Mouse (Mus musculus): ENCODE results near the gene Gsdma3. TPM values are rescaled to one million over a fixed set of nuclear protein-coding genes. Genes with fewer than 3 reads are reported as not detected.
"Not testable (repeated sequence)": the region's sequence is repeated elsewhere in the genome, so short reads cannot be mapped to it uniquely, and the experiment has no call there.

The Gsdma3 gene
- total and polyA plus RNA-seq, 3 experiments: not detected

DNA sequence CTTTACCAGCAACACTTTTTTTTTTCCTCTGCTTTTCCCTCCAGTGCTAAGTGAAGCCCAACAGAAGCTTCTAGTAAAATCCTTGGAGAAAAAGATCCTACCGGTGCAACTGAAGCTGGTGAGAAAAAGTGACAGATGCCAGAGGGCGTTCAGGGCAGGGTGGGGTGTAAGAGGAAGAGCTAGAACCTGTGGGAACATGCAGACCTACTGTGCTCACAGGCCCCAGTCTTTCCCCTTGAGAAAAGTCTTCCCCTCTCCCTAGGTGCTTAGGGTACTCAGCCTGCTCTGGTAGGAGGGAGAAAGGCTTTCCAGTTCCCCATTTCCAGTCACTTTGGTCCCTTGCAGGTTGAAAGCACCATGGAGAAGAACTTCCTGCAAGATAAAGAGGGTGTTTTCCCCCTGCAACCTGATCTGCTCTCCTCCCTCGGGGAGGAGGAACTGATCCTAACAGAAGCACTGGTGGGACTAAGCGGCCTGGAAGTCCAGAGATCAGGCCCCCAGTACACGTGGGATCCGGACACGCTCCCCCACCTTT lies 49.7 kb downstream of the Gsdma3 start (continued):
- TF ChIP-seq RCOR1 (IDR thresholded peaks at IDR 0.05; ENCODE audit: low read depth, low read length): peak; percentile 31; the same call in 1 of the 2 replicates
- TF ChIP-seq TAL1 (IDR thresholded peaks at IDR 0.05; ENCODE audit: low read length): 0 out of 2 replicates have a peak, but pooled peaks have one; percentile 3
- TF ChIP-seq GATA1 (IDR thresholded peaks at IDR 0.05; ENCODE audit: low read depth, low read length): peak; percentile 50; the same call in 1 of the 2 replicates
- no peak for TF ChIP-seq USF1 (IDR thresholded peaks at IDR 0.05; ENCODE audit: low read depth, low read length)
- TF ChIP-seq UBTF (IDR thresholded peaks at IDR 0.05; ENCODE audit: borderline replicate concordance, insufficient read depth, low read depth, low read length): no peak
- TF ChIP-seq GABPA (IDR thresholded peaks at IDR 0.05; ENCODE audit: low read depth, low read length): no peak
- TF ChIP-seq CTCF (IDR thresholded peaks at IDR 0.05 in 2 of 3, conservative IDR thresholded peaks at IDR 0.05 in 1 of 3; ENCODE audit: control insufficient read depth in 1 of 3, insufficient read depth in 1 of 3, low read depth in 2 of 3, low read length in 3 of 3, poor library complexity in 1 of 3, severe bottlenecking in 1 of 3): no peak
- TF ChIP-seq MYC (IDR thresholded peaks at IDR 0.05; ENCODE audit: low read depth, low read length): peak; percentile 27; the same call in 1 of the 2 replicates
- peak; percentile 50 for TF ChIP-seq SIN3A (IDR thresholded peaks at IDR 0.05; ENCODE audit: low read length)
- TF ChIP-seq JUND (IDR thresholded peaks at IDR 0.05; ENCODE audit: low read depth, low read length): no peak

DNA sequence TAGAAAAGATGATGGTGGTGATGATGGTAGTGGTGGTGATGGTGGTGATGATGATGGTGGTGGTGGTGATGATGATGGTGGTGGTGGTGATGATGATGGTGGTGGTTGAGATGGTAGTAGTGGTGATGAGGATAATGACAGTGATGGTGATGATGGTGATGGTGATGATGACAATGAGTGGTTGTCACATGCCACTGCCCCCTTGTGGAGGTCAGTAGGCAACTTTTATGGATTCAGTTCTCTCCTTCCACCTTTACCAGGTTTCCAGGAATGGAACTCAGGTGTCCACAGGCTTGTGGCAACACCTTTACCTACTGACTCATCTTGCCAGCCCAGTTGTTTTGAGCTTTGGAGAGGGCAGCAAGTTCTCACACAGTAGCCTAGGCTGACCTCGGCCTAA lies 53.9 kb downstream of the Gsdma3 start:
- DNase-seq (ENCODE audit: low read depth, low spot score): no peak
- no peaks in the 10 kb centered on the region for H3K27me3 ChIP-seq (ENCODE audit: control insufficient read depth in 1 of 2, insufficient read depth in 2 of 2, low read length in 2 of 2)
- H3K4me3 ChIP-seq (ENCODE audit: control insufficient read depth in 1 of 2, insufficient read depth in 1 of 2, low read depth in 2 of 2, low read length in 2 of 2): no peak overlapping the region
- H3K9me3 ChIP-seq (replicated peaks; ENCODE audit: insufficient read depth, low read length): no peaks in the 10 kb centered on the region
- no peak overlapping the region for H3K9ac ChIP-seq (ENCODE audit: control insufficient read depth, low read depth, low read length, poor library complexity, severe bottlenecking)
- no peak for TF ChIP-seq E2F4 (IDR thresholded peaks at IDR 0.05; ENCODE audit: borderline replicate concordance, low read depth, low read length)
- peak; percentile 32 to 52 (median 40); a peak in 5 of 6 replicates for TF ChIP-seq CTCF (IDR thresholded peaks at IDR 0.05 in 2 of 3, conservative IDR thresholded peaks at IDR 0.05 in 1 of 3; ENCODE audit: control insufficient read depth in 1 of 3, insufficient read depth in 1 of 3, low read depth in 2 of 3, low read length in 3 of 3, poor library complexity in 1 of 3, severe bottlenecking in 1 of 3)
- no peak for TF ChIP-seq USF1 (IDR thresholded peaks at IDR 0.05; ENCODE audit: low read depth, low read length)
- TF ChIP-seq SMC3 (IDR thresholded peaks at IDR 0.05; ENCODE audit: low read depth, low read length): peak; percentile 36
- TF ChIP-seq MAZ (IDR thresholded peaks at IDR 0.05; ENCODE audit: low read depth, low read length): no peak
- no peak for TF ChIP-seq GATA1 (IDR thresholded peaks at IDR 0.05; ENCODE audit: low read depth, low read length)
- TF ChIP-seq TCF12 (IDR thresholded peaks at IDR 0.05; ENCODE audit: low read depth, low read length): no peak
- TF ChIP-seq POLR2A (IDR thresholded peaks at IDR 0.05; ENCODE audit: control insufficient read depth in 1 of 2, insufficient read depth in 1 of 2, low read depth in 1 of 2, low read length in 2 of 2, poor library complexity in 1 of 2): no peak
- no peak for TF ChIP-seq ZKSCAN1 (IDR thresholded peaks at IDR 0.05; ENCODE audit: low read depth, low read length)
- H3K79me2 ChIP-seq (ENCODE audit: control insufficient read depth, insufficient read depth, low read length, poor library complexity): peaks cover 24% of the 10 kb centered on the region
- peaks cover 9 to 25% of the 10 kb centered on the region in 2 experiments for H3K4me1 ChIP-seq (ENCODE audit: control insufficient read depth in 1 of 2, insufficient read depth in 2 of 2, low read length in 2 of 2)
- peaks cover 3 to 31% of the 10 kb centered on the region in 2 experiments; a peak in 3 of 4 replicates for H3K36me3 ChIP-seq (ENCODE audit: control insufficient read depth in 1 of 2, insufficient read depth in 2 of 2, low read length in 2 of 2)
- no peak overlapping the region for H3K27ac ChIP-seq (ENCODE audit: control insufficient read depth, low read depth, low read length)

DNA sequence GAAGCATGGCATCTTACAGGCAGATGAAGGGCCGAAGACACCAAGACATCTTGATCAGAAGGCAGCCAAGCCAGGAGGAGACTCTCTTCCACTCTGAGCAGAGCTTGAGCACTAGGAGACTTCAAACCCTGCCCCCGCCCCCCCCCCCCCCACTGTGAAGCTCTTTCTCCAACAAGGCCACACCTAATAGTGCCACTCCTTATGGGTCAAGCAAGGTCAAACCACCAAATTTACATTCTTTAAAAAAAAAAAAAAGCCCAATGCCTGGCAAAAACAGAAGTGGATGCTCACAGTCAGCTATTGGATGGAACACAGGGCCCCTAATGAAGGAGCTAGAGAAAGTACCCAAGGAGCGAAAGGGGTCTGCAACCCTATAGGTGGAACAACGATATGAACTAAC lies 54.4 kb downstream of the Gsdma3 start:
- peaks cover 30% of the 10 kb centered on the region for H3K79me2 ChIP-seq (ENCODE audit: control insufficient read depth, insufficient read depth, low read length, poor library complexity)
- not testable (repeated sequence) for H3K9me3 ChIP-seq (replicated peaks; ENCODE audit: insufficient read depth, low read length); DNase-seq (ENCODE audit: low read depth, low spot score); H3K27me3 ChIP-seq (ENCODE audit: control insufficient read depth in 1 of 2, insufficient read depth in 2 of 2, low read length in 2 of 2); H3K27ac ChIP-seq (ENCODE audit: control insufficient read depth, low read depth, low read length); H3K4me3 ChIP-seq (ENCODE audit: control insufficient read depth in 1 of 2, insufficient read depth in 1 of 2, low read depth in 2 of 2, low read length in 2 of 2); H3K9ac ChIP-seq (ENCODE audit: control insufficient read depth, low read depth, low read length, poor library complexity, severe bottlenecking)
- H3K36me3 ChIP-seq (ENCODE audit: control insufficient read depth in 1 of 2, insufficient read depth in 2 of 2, low read length in 2 of 2): peaks cover 3 to 29% of the 10 kb centered on the region in 2 experiments; a peak in 3 of 4 replicates
- peak; percentile 36; the same call in 1 of the 2 replicates for TF ChIP-seq ZNF384 (IDR thresholded peaks at IDR 0.05; ENCODE audit: low read depth, low read length)
- H3K4me1 ChIP-seq (ENCODE audit: control insufficient read depth in 1 of 2, insufficient read depth in 2 of 2, low read length in 2 of 2): peaks cover 7 to 25% of the 10 kb centered on the region in 2 experiments

Data from MEL (cell line).